Mouse (Mus musculus) forebrain, embryonic 11.5 days (tissue): ENCODE measurements around the gene Kazn. TPM values are rescaled to one million over a fixed set of nuclear protein-coding genes. Genes with fewer than 3 reads are reported as not detected.

Source experiments
- ATAC-seq: fragments of 200-750 bp; cut with Nextera tagmentation; replicated peaks from 2 replicates; pipeline ENCODE4 v1.8.0; 2017; ENCODE audit warnings: moderate TSS enrichment; ENCODE audit not compliant: low FRiP score
- DNase-seq: peaks from one replicate; pipeline ENCODE4 v3.0.0-alpha.2; 2017; ENCODE audit warnings: low spot score
- H3K27ac ChIP-seq: fragments of 300-500 bp; sonication (generic); 2 replicates; pipeline ENCODE4 v1.5.1; 2014; ENCODE audit warnings: low read depth, low read length
- H3K27me3 ChIP-seq: fragments of 300-500 bp; sonication (generic); 2 replicates; pipeline ENCODE4 v1.6.1; 2014; ENCODE audit warnings: mild to moderate bottlenecking, low read length, mixed read lengths; ENCODE audit not compliant: control insufficient read depth, insufficient read depth
- H3K36me3 ChIP-seq: fragments of 300-500 bp; sonication (generic); 2 replicates; pipeline ENCODE4 v1.6.1; 2014; ENCODE audit warnings: mild to moderate bottlenecking, low read length, moderate library complexity, mixed read lengths; ENCODE audit not compliant: control insufficient read depth, insufficient read depth
- H3K4me1 ChIP-seq: fragments of 300-500 bp; sonication (generic); replicated peaks from 2 replicates; pipeline ENCODE4 v1.6.1; 2014; ENCODE audit warnings: low read length, mixed read lengths; ENCODE audit not compliant: control insufficient read depth, insufficient read depth
- H3K4me2 ChIP-seq: fragments of 300-500 bp; sonication (generic); 2 replicates; pipeline ENCODE4 v1.6.1; 2014; ENCODE audit warnings: low read depth, mild to moderate bottlenecking, low read length, moderate library complexity, mixed read lengths; ENCODE audit not compliant: severe bottlenecking
- H3K4me3 ChIP-seq: fragments of 300-500 bp; sonication (generic); 2 replicates; pipeline ENCODE4 v1.5.1; 2014; ENCODE audit warnings: low read depth, low read length
- H3K9ac ChIP-seq: fragments of 300-500 bp; sonication (generic); 2 replicates; pipeline ENCODE4 v1.6.1; 2014; ENCODE audit warnings: low read length
- H3K9me3 ChIP-seq: fragments of 300-500 bp; sonication (generic); 2 replicates; pipeline ENCODE4 v1.6.1; 2016; ENCODE audit warnings: low read length, mixed read lengths; ENCODE audit not compliant: control insufficient read depth
- WGBS: fragments of 180-500 bp; shearing (Covaris S2); extraction: QIAGEN DNeasy Blood & Tissue Kit; methylation state at CpG from one replicate; pipeline ENCODE4 v1.1.7; 2014; 5-methylcytosine and 5-hydroxymethylcytosine counted together
- polyA plus RNA-seq: library from polyadenylated mRNA; unstranded; fragments of >200 nt; fragmentation: Nextera tagmentation; extraction: Ambion mirVana; gene quantifications from 2 replicates; pipeline ENCODE4 v1.2.1, GENCODE M21; 2014

Kazn gene
- polyA plus RNA-seq, 1 experiment from 2014 or later = 18.1 TPM

GRCm38 (mm10) chr4:142196626-142197025 is 42.6 kb downstream of the Kazn start:
- H3K4me1 ChIP-seq = no peaks in the 10 kb centered on the region
- H3K9me3 ChIP-seq = no peaks in the 10 kb centered on the region
- no peak overlapping the region for H3K27ac ChIP-seq
- no peak for ATAC-seq
- no peak overlapping the region for H3K4me2 ChIP-seq
- no peaks in the 10 kb centered on the region for H3K36me3 ChIP-seq
- no peak overlapping the region for H3K9ac ChIP-seq
- H3K27me3 ChIP-seq = no peaks in the 10 kb centered on the region
- WGBS = 84% methylated on average over 6 of the region's 6 CpGs
- no peak overlapping the region for H3K4me3 ChIP-seq
- no peak for DNase-seq

- WGBS = 90% methylated on average over 7 of the region's 7 CpGs
- Histone ChIP-seq H3K9me3 (no peaks in the 10 kb centered on the region), H3K36me3 (no peaks in the 10 kb centered on the region), H3K27me3 (no peaks in the 10 kb centered on the region), H3K9ac (no peak overlapping the region), H3K27ac (no peak overlapping the region), H3K4me3 (no peak overlapping the region), H3K4me1 (no peaks in the 10 kb centered on the region), H3K4me2 (no peak overlapping the region)
- ATAC-seq (no peak), DNase-seq (no peak)
These were observed 45.4 kb downstream of the Kazn start for GRCm38 (mm10) chr4:142193780-142194179.

GRCm38 (mm10) chr4:142193151-142193578 is 46.0 kb downstream of the Kazn start:
- Histone ChIP-seq H3K9me3 (no peaks in the 10 kb centered on the region), H3K27me3 (no peaks in the 10 kb centered on the region), H3K36me3 (no peaks in the 10 kb centered on the region), H3K4me1 (no peaks in the 10 kb centered on the region), H3K4me2 (no peak overlapping the region), H3K9ac (no peak overlapping the region), H3K27ac (no peak overlapping the region), H3K4me3 (no peak overlapping the region)
- ATAC-seq = no peak
- DNase-seq = no peak
- WGBS = 90% methylated on average over 8 of the region's 8 CpGs

- ATAC-seq (no peak), DNase-seq (no peak)
- Histone ChIP-seq H3K9ac (no peak overlapping the region), H3K4me2 (no peak overlapping the region), H3K27me3 (no peaks in the 10 kb centered on the region), H3K9me3 (no peaks in the 10 kb centered on the region), H3K27ac (no peak overlapping the region), H3K4me1 (no peaks in the 10 kb centered on the region), H3K36me3 (no peaks in the 10 kb centered on the region), H3K4me3 (no peak overlapping the region)
- 88% methylated on average over 8 of the region's 8 CpGs for WGBS
These were observed 49.2 kb downstream of the Kazn start for GRCm38 (mm10) chr4:142189960-142190359.

GRCm38 (mm10) chr4:142188501-142188900 is 50.7 kb downstream of the Kazn start:
- no peak overlapping the region for H3K27ac ChIP-seq
- no peaks in the 10 kb centered on the region for H3K9me3 ChIP-seq
- H3K4me3 ChIP-seq = no peak overlapping the region
- DNase-seq (no peak), ATAC-seq (no peak)
- H3K4me2 ChIP-seq = no peak overlapping the region
- WGBS = 88% methylated on average over 2 of the region's 2 CpGs
- H3K27me3 ChIP-seq = no peaks in the 10 kb centered on the region
- H3K9ac ChIP-seq = no peak overlapping the region
- H3K36me3 ChIP-seq = no peaks in the 10 kb centered on the region
- no peaks in the 10 kb centered on the region for H3K4me1 ChIP-seq

- H3K36me3 ChIP-seq = no peaks in the 10 kb centered on the region
- no peak overlapping the region for H3K9ac ChIP-seq
- no peaks in the 10 kb centered on the region for H3K27me3 ChIP-seq
- DNase-seq (no peak), ATAC-seq (no peak)
- no peaks in the 10 kb centered on the region for H3K9me3 ChIP-seq
- no peaks in the 10 kb centered on the region for H3K4me1 ChIP-seq
- H3K4me2 ChIP-seq = no peak overlapping the region
- H3K27ac ChIP-seq = no peak overlapping the region
- H3K4me3 ChIP-seq = no peak overlapping the region
- 85% methylated on average over 3 of the region's 3 CpGs for whole genome bisulfite sequencing
These were observed 53.0 kb downstream of the Kazn start for GRCm38 (mm10) chr4:142186155-142186554.

GRCm38 (mm10) chr4:142185533-142185900 is 53.7 kb downstream of the Kazn start:
- H3K27me3 ChIP-seq = no peaks in the 10 kb centered on the region
- no peak overlapping the region for H3K4me3 ChIP-seq
- 93% methylated on average over 9 of the region's 9 CpGs for WGBS
- H3K9ac ChIP-seq = no peak overlapping the region
- no peak overlapping the region for H3K27ac ChIP-seq
- DNase-seq (no peak), ATAC-seq (no peak)
- no peaks in the 10 kb centered on the region for H3K4me1 ChIP-seq
- no peaks in the 10 kb centered on the region for H3K36me3 ChIP-seq
- H3K4me2 ChIP-seq = no peak overlapping the region
- no peaks in the 10 kb centered on the region for H3K9me3 ChIP-seq

- Histone ChIP-seq H3K27ac (no peak overlapping the region), H3K36me3 (no peaks in the 10 kb centered on the region), H3K9me3 (no peaks in the 10 kb centered on the region), H3K4me3 (no peak overlapping the region), H3K27me3 (no peaks in the 10 kb centered on the region), H3K4me2 (no peak overlapping the region), H3K9ac (no peak overlapping the region), H3K4me1 (no peaks in the 10 kb centered on the region)
- ATAC-seq (no peak), DNase-seq (no peak)
- WGBS = 92% methylated on average over 13 of the region's 13 CpGs
These were observed 54.2 kb downstream of the Kazn start for GRCm38 (mm10) chr4:142184852-142185532.

GRCm38 (mm10) chr4:142183591-142183990 is 55.6 kb downstream of the Kazn start:
- no peaks in the 10 kb centered on the region for H3K4me1 ChIP-seq
- no peaks in the 10 kb centered on the region for H3K36me3 ChIP-seq
- no peak for ATAC-seq
- H3K4me2 ChIP-seq = no peak overlapping the region
- no peak overlapping the region for H3K4me3 ChIP-seq
- H3K27me3 ChIP-seq = no peaks in the 10 kb centered on the region
- H3K9me3 ChIP-seq = no peaks in the 10 kb centered on the region
- no peak overlapping the region for H3K9ac ChIP-seq
- no peak overlapping the region for H3K27ac ChIP-seq
- 92% methylated on average over 1 of the region's 1 CpGs for WGBS
- DNase-seq = no peak
